Mouse (Mus musculus): ENCODE data around the gene Atxn1.

DNA sequence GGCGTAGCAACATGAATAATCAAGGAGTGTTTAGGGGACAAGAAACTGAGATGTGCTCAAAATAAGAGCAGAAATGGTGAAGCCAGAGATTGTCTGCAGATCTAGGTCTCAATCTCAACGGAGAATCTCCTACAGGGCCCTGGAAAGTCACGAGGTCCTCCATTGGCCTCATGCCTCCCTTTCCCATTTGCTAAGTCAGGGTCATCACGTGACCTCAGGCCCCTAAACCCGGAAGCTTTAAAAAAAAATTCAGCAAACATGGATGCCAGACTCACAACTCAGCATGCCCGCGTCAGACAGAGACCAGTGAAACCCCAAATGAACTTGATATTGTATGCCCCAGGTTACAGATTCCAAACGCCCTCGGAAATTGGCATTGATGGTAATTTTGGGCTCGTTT lies 302.0 kb downstream of the Atxn1 start:
- TF ChIP-seq POLR2A (IDR thresholded peaks at IDR 0.05; ENCODE audit: insufficient read length, low read depth) (no peak), TCF3 (IDR thresholded peaks at IDR 0.05; ENCODE audit: insufficient read length, low read depth) (no peak), POLR2AphosphoS2 (IDR thresholded peaks at IDR 0.05; ENCODE audit: insufficient read length, low read depth) (no peak), E2F4 (IDR thresholded peaks at IDR 0.05; ENCODE audit: insufficient read depth) (no peak), MAX (IDR thresholded peaks at IDR 0.05; ENCODE audit: low read depth) (no peak), USF1 (IDR thresholded peaks at IDR 0.05; ENCODE audit: low read depth) (no peak), REST (IDR thresholded peaks at IDR 0.05; ENCODE audit: insufficient read depth, insufficient read length) (no peak), CEBPB (IDR thresholded peaks at IDR 0.05; ENCODE audit: insufficient read depth, poor library complexity, severe bottlenecking) (no peak), MYOG (IDR thresholded peaks at IDR 0.05; ENCODE audit: control insufficient read depth in 1 of 3, insufficient read depth in 1 of 3, insufficient read length in 2 of 3, low read depth in 2 of 3) (no peak), MYOD1 (IDR thresholded peaks at IDR 0.05; ENCODE audit: control insufficient read depth in 1 of 3, insufficient read length in 2 of 3, low read depth in 2 of 3) (no peak), SRF (IDR thresholded peaks at IDR 0.05; ENCODE audit: control insufficient read depth, insufficient read length, low read depth) (no peak)

Data from myocyte (in vitro differentiated cells).